Mouse (Mus musculus) embryonic facial prominence, embryonic 14.5 days (tissue): ENCODE results near the gene Mtm1. TPM values are rescaled to one million over a fixed set of nuclear protein-coding genes. Genes with fewer than 3 reads are reported as not detected.

Source experiments
- ATAC-seq: fragments of 200-750 bp; cut with Nextera tagmentation; 2 replicates; pipeline ENCODE4 v1.8.0; 2017; ENCODE audit warnings: low read depth, moderate number of reproducible peaks, moderate TSS enrichment
- DNase-seq: peaks from one replicate; pipeline ENCODE4 v3.0.0-alpha.2; 2015; ENCODE audit warnings: low spot score
- H3K27ac ChIP-seq: fragments of 300-500 bp; sonication (generic); replicated peaks from 2 replicates; pipeline ENCODE4 v1.5.1; 2014; ENCODE audit warnings: low read depth, mild to moderate bottlenecking, low read length, moderate library complexity
- H3K27me3 ChIP-seq: fragments of 300-500 bp; sonication (generic); replicated peaks from 2 replicates; pipeline ENCODE4 v1.6.1; 2014; ENCODE audit warnings: low read length; ENCODE audit not compliant: control insufficient read depth, insufficient read depth
- H3K36me3 ChIP-seq: fragments of 300-500 bp; sonication (generic); 2 replicates; pipeline ENCODE4 v1.6.1; 2014; ENCODE audit warnings: low read length, mixed read lengths; ENCODE audit not compliant: control insufficient read depth, insufficient read depth
- H3K4me1 ChIP-seq: fragments of 300-500 bp; sonication (generic); 2 replicates; pipeline ENCODE4 v1.6.1; 2014; ENCODE audit warnings: antibody characterized with exemption, low read length; ENCODE audit not compliant: control insufficient read depth, insufficient read depth
- H3K4me2 ChIP-seq: fragments of 300-500 bp; sonication (generic); 2 replicates; pipeline ENCODE4 v1.6.1; 2014; ENCODE audit warnings: low read depth, mild to moderate bottlenecking, low read length, moderate library complexity, mixed read lengths
- H3K4me3 ChIP-seq: fragments of 300-500 bp; sonication (generic); 2 replicates; pipeline ENCODE4 v1.5.1; 2014; ENCODE audit warnings: low read depth, mild to moderate bottlenecking, low read length
- H3K9ac ChIP-seq: fragments of 300-500 bp; sonication (generic); 2 replicates; pipeline ENCODE4 v1.6.1; 2014; ENCODE audit warnings: low read depth, mild to moderate bottlenecking, low read length, moderate library complexity, mixed read lengths
- H3K9me3 ChIP-seq: fragments of 300-500 bp; sonication (generic); 2 replicates; pipeline ENCODE4 v1.6.1; 2016; ENCODE audit warnings: low read length; ENCODE audit not compliant: control insufficient read depth
- WGBS: fragments of 180-500 bp; shearing (Covaris S2); extraction: QIAGEN DNeasy Blood & Tissue Kit; methylation state at CpG from one replicate; pipeline ENCODE4 v1.1.7; 2014; 5-methylcytosine and 5-hydroxymethylcytosine counted together
- polyA plus RNA-seq: library from polyadenylated mRNA; unstranded; fragments of >200 nt; fragmentation: Nextera tagmentation; extraction: Ambion mirVana; gene quantifications from 2 replicates; pipeline ENCODE4 v1.2.1, GENCODE M21; 2014

The Mtm1 gene
- 4.2 and 4.8 TPM in 2 replicates for polyA plus RNA-seq

GRCm38 (mm10) chrX:71210467-71210866 lies at the start of gene Mtm1:
Gene Mtm1 (plus strand): TSS chrX:71210767.
- no peaks in the 10 kb centered on the region for H3K36me3 ChIP-seq
- H3K9ac ChIP-seq, result no peak within 1 kb of the TSS
- H3K4me3 ChIP-seq, result no peak within 1 kb of the TSS
- 70% methylated on average over 1 of the region's 1 CpGs for WGBS
- ATAC-seq (no peak), DNase-seq (no peak)
- H3K4me1 ChIP-seq, result no peaks in the 10 kb centered on the region
- no peak within 1 kb of the TSS for H3K27ac ChIP-seq
- peaks cover 5% of the 10 kb centered on the region for H3K27me3 ChIP-seq
- no peak within 1 kb of the TSS for H3K4me2 ChIP-seq
- H3K9me3 ChIP-seq, result no peaks in the 10 kb centered on the region

- H3K4me3 ChIP-seq, result no peak overlapping the region
- WGBS, result 89% methylated on average over 3 of the region's 3 CpGs
- H3K27ac ChIP-seq, result no peak overlapping the region
- ATAC-seq (no peak), DNase-seq (no peak)
- H3K4me1 ChIP-seq, result no peaks in the 10 kb centered on the region
- H3K9me3 ChIP-seq, result no peaks in the 10 kb centered on the region
- H3K9ac ChIP-seq, result no peak overlapping the region
- no peaks in the 10 kb centered on the region for H3K36me3 ChIP-seq
- H3K4me2 ChIP-seq, result no peak overlapping the region
- H3K27me3 ChIP-seq, result 0 out of 2 replicates have a peak, but pooled peaks cover 6% of the 10 kb centered on the region
These were observed 29.0 kb upstream of the Mtm1 start for GRCm38 (mm10) chrX:71181526-71181925.

GRCm38 (mm10) chrX:71183671-71184070 lies 26.9 kb upstream of the Mtm1 start:
- no peaks in the 10 kb centered on the region for H3K9me3 ChIP-seq
- H3K27me3 ChIP-seq, result peaks cover 6% of the 10 kb centered on the region; the same call in 1 of the 2 replicates
- H3K36me3 ChIP-seq, result no peaks in the 10 kb centered on the region
- no peak overlapping the region for H3K27ac ChIP-seq
- DNase-seq (no peak), ATAC-seq (no peak)
- H3K4me1 ChIP-seq, result no peaks in the 10 kb centered on the region
- H3K4me2 ChIP-seq, result no peak overlapping the region
- H3K4me3 ChIP-seq, result no peak overlapping the region
- H3K9ac ChIP-seq, result no peak overlapping the region
- 91% methylated on average over 4 of the region's 4 CpGs for WGBS

GRCm38 (mm10) chrX:71186396-71186795 lies 24.2 kb upstream of the Mtm1 start:
- no peak overlapping the region for H3K27ac ChIP-seq
- 100% methylated on average over 1 of the region's 1 CpGs for WGBS

GRCm38 (mm10) chrX:71204776-71205175 lies 5.8 kb upstream of the Mtm1 start:
- Histone ChIP-seq H3K27me3 (no peaks in the 10 kb centered on the region; the same call in none of the 2 replicates), H3K4me2 (no peak overlapping the region), H3K36me3 (no peaks in the 10 kb centered on the region), H3K27ac (no peak overlapping the region), H3K4me3 (no peak overlapping the region), H3K4me1 (no peaks in the 10 kb centered on the region), H3K9ac (no peak overlapping the region), H3K9me3 (no peaks in the 10 kb centered on the region)
- 69% methylated on average over 2 of the region's 2 CpGs for WGBS
- no peak for ATAC-seq
- no peak for DNase-seq

More at GRCm38 (mm10) chrX:71186396-71186795, 24.2 kb upstream of the Mtm1 start:
- H3K9ac ChIP-seq, result no peak overlapping the region
- no peaks in the 10 kb centered on the region for H3K4me1 ChIP-seq
- no peaks in the 10 kb centered on the region for H3K36me3 ChIP-seq
- ATAC-seq (no peak), DNase-seq (no peak)
- H3K4me2 ChIP-seq, result no peak overlapping the region
- peaks cover 6% of the 10 kb centered on the region; the same call in 1 of the 2 replicates for H3K27me3 ChIP-seq
- no peaks in the 10 kb centered on the region for H3K9me3 ChIP-seq
- no peak overlapping the region for H3K4me3 ChIP-seq

GRCm38 (mm10) chrX:71205821-71206542 lies 4.6 kb upstream of the Mtm1 start:
- no peaks in the 10 kb centered on the region for H3K36me3 ChIP-seq
- no peak overlapping the region for H3K4me2 ChIP-seq
- no peak overlapping the region for H3K9ac ChIP-seq
- H3K4me3 ChIP-seq, result no peak overlapping the region
- DNase-seq, result no peak
- H3K27me3 ChIP-seq, result no peaks in the 10 kb centered on the region; the same call in 1 of the 2 replicates
- H3K27ac ChIP-seq, result no peak overlapping the region
- no peak for ATAC-seq
- WGBS, result 85% methylated on average over 1 of the region's 1 CpGs
- H3K4me1 ChIP-seq, result no peaks in the 10 kb centered on the region
- H3K9me3 ChIP-seq, result no peaks in the 10 kb centered on the region

GRCm38 (mm10) chrX:71206595-71206994 lies 4.0 kb upstream of the Mtm1 start:
- Histone ChIP-seq H3K9ac (no peak overlapping the region), H3K27ac (no peak overlapping the region), H3K36me3 (no peaks in the 10 kb centered on the region), H3K27me3 (no peaks in the 10 kb centered on the region; the same call in 1 of the 2 replicates), H3K4me3 (no peak overlapping the region), H3K9me3 (no peaks in the 10 kb centered on the region), H3K4me1 (no peaks in the 10 kb centered on the region), H3K4me2 (no peak overlapping the region)
- no peak for DNase-seq
- ATAC-seq, result no peak
- WGBS, result 67% methylated on average over 1 of the region's 1 CpGs

GRCm38 (mm10) chrX:71212911-71213310 lies 2.3 kb downstream of the Mtm1 start:
- no peaks in the 10 kb centered on the region for H3K36me3 ChIP-seq
- no peaks in the 10 kb centered on the region for H3K4me1 ChIP-seq
- WGBS, result 74% methylated on average over 4 of the region's 4 CpGs
- no peak overlapping the region for H3K4me3 ChIP-seq
- H3K9me3 ChIP-seq, result no peaks in the 10 kb centered on the region
- no peak for DNase-seq
- peaks cover 6% of the 10 kb centered on the region for H3K27me3 ChIP-seq
- no peak overlapping the region for H3K27ac ChIP-seq
- no peak overlapping the region for H3K9ac ChIP-seq
- ATAC-seq, result no peak
- no peak overlapping the region for H3K4me2 ChIP-seq
